19 mouse cellular contexts compared by ENCODE assay signal in genomic region chr4:75449478-75449877, GRCm38 (mm10).
A peak's percentile ranks its signal among the peaks of the same experiment; 100 is the strongest.
DNase-seq lines count a peak whose midpoint lies in the region; ATAC-seq lines count a peak whose summit lies in the region.
"Had no signal": no experiment of that assay in that cellular context is flagged by ENCODE, and none has a peak within 500 bp of the region (broad histone marks: within the 10 kb centered on the region; RNA-seq: fewer than 3 reads in every experiment).

No protein-coding gene starts in this region.

- no peaks in the 10 kb centered on the region for H3K36me3 ChIP-seq in midbrain, embryonic 14.5 days (ENCODE audit: control insufficient read depth, insufficient read depth, low read length)
- no peaks in the 10 kb centered on the region for H3K36me3 ChIP-seq in midbrain, embryonic 15.5 days (replicated peaks)
- no peaks in the 10 kb centered on the region for H3K36me3 ChIP-seq in forebrain, embryonic 12.5 days (replicated peaks)
- H3K36me3 ChIP-seq: G1E had no signal

- no peak overlapping the region for H3K4me3 ChIP-seq in midbrain, embryonic 14.5 days (replicated peaks; ENCODE audit: low read depth, low read length)
- no peak overlapping the region for H3K4me3 ChIP-seq in midbrain, embryonic 15.5 days
- H3K4me3 ChIP-seq in forebrain, embryonic 12.5 days (replicated peaks), result no peak overlapping the region

- no peak for ATAC-seq in midbrain, embryonic 14.5 days (ENCODE audit: low FRiP score, low TSS enrichment)
- no peak for ATAC-seq in midbrain, embryonic 15.5 days (replicated peaks)
- peak; percentile 76 to 77; a peak in 3 of 4 replicates for ATAC-seq in hematopoietic stem cell, adult 5-6 weeks (replicated peaks in 1 of 2; ENCODE audit: insufficient read depth in 1 of 2, low FRiP score in 2 of 2, low TSS enrichment in 1 of 2, low read depth in 1 of 2, poor library complexity in 2 of 2, severe bottlenecking in 2 of 2)
- ATAC-seq in forebrain, embryonic 12.5 days (ENCODE audit: low FRiP score), result no peak
- ATAC-seq: activated CD4-positive, CD25-positive, alpha-beta regulatory T cell, adult 4 months; CD4-positive, CD25-positive, alpha-beta regulatory T cell, adult 4 months; Patski had no signal

- H3K27ac ChIP-seq in midbrain, embryonic 14.5 days (replicated peaks; ENCODE audit: low read depth, low read length), result no peak overlapping the region
- no peak overlapping the region for H3K27ac ChIP-seq in midbrain, embryonic 15.5 days
- H3K27ac ChIP-seq in forebrain, embryonic 12.5 days, result no peak overlapping the region

- DNase-seq in midbrain, embryonic 14.5 days, result peak; percentile 2
- DNase-seq: adrenal gland, adult 2 months; adrenal gland, adult 8-10 months; adrenal gland, postnatal 10 days; adrenal gland, postnatal 14 days; adrenal gland, postnatal 25 days; adrenal gland, postnatal 36 days; B cell, adult 2 months; cerebellum, adult 11 months; cerebellum, adult 11-12 months; cerebellum, adult 18-20 months had no signal

- H3K9me3 ChIP-seq in midbrain, embryonic 14.5 days (ENCODE audit: control insufficient read depth, low read length), result 0 out of 2 replicates have a peak, but pooled peaks cover 5% of the 10 kb centered on the region
- H3K9me3 ChIP-seq in midbrain, embryonic 15.5 days, result no peaks in the 10 kb centered on the region
- no peaks in the 10 kb centered on the region for H3K9me3 ChIP-seq in forebrain, embryonic 12.5 days
- H3K9me3 ChIP-seq: G1E had no signal

- 74% methylated on average over 4 of the region's 4 CpGs for WGBS in midbrain, embryonic 14.5 days
- WGBS in midbrain, embryonic 15.5 days, result 75% methylated on average over 4 of the region's 4 CpGs
- WGBS in forebrain, embryonic 12.5 days, result 89% methylated on average over 4 of the region's 4 CpGs

- H3K27me3 ChIP-seq in midbrain, embryonic 14.5 days (ENCODE audit: control insufficient read depth, insufficient read depth, low read length), result no peaks in the 10 kb centered on the region
- H3K27me3 ChIP-seq in midbrain, embryonic 15.5 days (replicated peaks), result no peaks in the 10 kb centered on the region
- H3K27me3 ChIP-seq in forebrain, embryonic 12.5 days, result no peaks in the 10 kb centered on the region
- H3K27me3 ChIP-seq: CH12.LX, Patski had no signal

- no peaks in the 10 kb centered on the region for H3K4me1 ChIP-seq in midbrain, embryonic 14.5 days (ENCODE audit: control insufficient read depth, insufficient read depth, low read length)
- no peaks in the 10 kb centered on the region for H3K4me1 ChIP-seq in midbrain, embryonic 15.5 days
- no peaks in the 10 kb centered on the region for H3K4me1 ChIP-seq in forebrain, embryonic 12.5 days

- H3K9ac ChIP-seq in midbrain, embryonic 14.5 days (replicated peaks; ENCODE audit: low read length), result no peak overlapping the region
- no peak overlapping the region for H3K9ac ChIP-seq in midbrain, embryonic 15.5 days
- H3K9ac ChIP-seq in forebrain, embryonic 12.5 days, result no peak overlapping the region

- H3K4me2 ChIP-seq in midbrain, embryonic 14.5 days (ENCODE audit: low read length), result no peak overlapping the region
- H3K4me2 ChIP-seq in midbrain, embryonic 15.5 days, result no peak overlapping the region
- no peak overlapping the region for H3K4me2 ChIP-seq in forebrain, embryonic 12.5 days

Comparison
In these comparisons a context has a peak if more than half of its experiments do, and no peak if none do; other contexts are left out.
1. ATAC-seq: peak in hematopoietic stem cell, adult 5-6 weeks (2 of 2); none in midbrain, embryonic 14.5 days (single experiment), midbrain, embryonic 15.5 days (single experiment) and forebrain, embryonic 12.5 days (single experiment).